In genomic region chr10:42869467-42869866, GRCm38 (mm10) we compare ENCODE assay signal across 14 mouse cellular contexts.
"Had no signal": no experiment of that assay in that cellular context is flagged by ENCODE, and none has a peak within 500 bp of the region (broad histone marks: within the 10 kb centered on the region; RNA-seq: fewer than 3 reads in every experiment).

No protein-coding gene starts in this region.

- H3K4me2 ChIP-seq: limb, embryonic 13.5 days; neural tube, embryonic 13.5 days; stomach, embryonic 15.5 days had no signal

- H3K9ac ChIP-seq: limb, embryonic 13.5 days; liver, embryonic 14.5 days; neural tube, embryonic 13.5 days; stomach, embryonic 15.5 days had no signal

- DNase-seq: kidney, adult 9 months; kidney, postnatal 36 days; left cerebral cortex, postnatal 4 days; lung, adult 18-20 months; midbrain, embryonic 14.5 days; right cerebral cortex, postnatal 14 days; thymus, postnatal 14 days had no signal

- H3K27ac ChIP-seq: kidney, postnatal 0 days; limb, embryonic 13.5 days; liver, embryonic 14.5 days; midbrain, embryonic 10.5 days; neural tube, embryonic 13.5 days; stomach, embryonic 15.5 days had no signal

- H3K4me1 ChIP-seq: stomach, embryonic 15.5 days had no signal

- H3K36me3 ChIP-seq: limb, embryonic 13.5 days; midbrain, embryonic 10.5 days; neural tube, embryonic 13.5 days; stomach, embryonic 15.5 days had no signal

- H3K4me3 ChIP-seq: limb, embryonic 13.5 days; midbrain, embryonic 10.5 days; myocyte; neural tube, embryonic 13.5 days; stomach, embryonic 15.5 days had no signal

- H3K9me3 ChIP-seq: limb, embryonic 13.5 days; midbrain, embryonic 10.5 days; neural tube, embryonic 13.5 days; stomach, embryonic 15.5 days had no signal

- H3K27me3 ChIP-seq: limb, embryonic 13.5 days; stomach, embryonic 15.5 days had no signal
